Mouse (Mus musculus) Patski (cell line): Measurements from ENCODE around the gene Calr. TPM values are rescaled to one million over a fixed set of nuclear protein-coding genes. Genes with fewer than 3 reads are reported as not detected.

Experiments
- ATAC-seq: fragments of 100-300 bp; one replicate; pipeline ENCODE4 v1.8.0; 2021
- CTCF ChIA-PET: fragments of 350-600 bp; sonication (Branson Sonifier 250); formaldehyde crosslinking; loops from one replicate; lab custom pipeline; 2022; ENCODE audit warnings: inconsistent platforms; lab: Charles Lee
- POLR2A ChIA-PET: fragments of 350-600 bp; sonication (Branson Sonifier 250); formaldehyde crosslinking; loops from one replicate; lab custom pipeline; 2022; ENCODE audit warnings: antibody characterized with exemption, inconsistent platforms; lab: Charles Lee
- DNase-seq: peaks from one replicate; pipeline ENCODE4 v3.0.0-alpha.2; 2011; ENCODE audit warnings: low read depth, low spot score
- H3K27me3 ChIP-seq: fragments of 371-371 bp; one replicate; pipeline ENCODE4 v1.5.1; 2021
- CTCF ChIP-seq: fragments of 100-300 bp; IDR thresholded peaks from one replicate; pipeline ENCODE4 v1.5.1; 2021
- in situ Hi-C: fragments of 300-500 bp; cut with MboI; formaldehyde crosslinking; loops from 3 replicates; pipeline ENCODE4 v1.11.1; 2018; ENCODE audit warnings: low pct_unique_long_range_greater_than_20kb, mixed read lengths
- polyA plus RNA-seq: library from polyadenylated mRNA; unstranded; gene quantifications from one replicate; pipeline ENCODE4 v1.2.3, GENCODE M21; 2021

The Calr gene
- polyA plus RNA-seq, 1 experiment from 2014 or later: 1,232 TPM

DNA sequence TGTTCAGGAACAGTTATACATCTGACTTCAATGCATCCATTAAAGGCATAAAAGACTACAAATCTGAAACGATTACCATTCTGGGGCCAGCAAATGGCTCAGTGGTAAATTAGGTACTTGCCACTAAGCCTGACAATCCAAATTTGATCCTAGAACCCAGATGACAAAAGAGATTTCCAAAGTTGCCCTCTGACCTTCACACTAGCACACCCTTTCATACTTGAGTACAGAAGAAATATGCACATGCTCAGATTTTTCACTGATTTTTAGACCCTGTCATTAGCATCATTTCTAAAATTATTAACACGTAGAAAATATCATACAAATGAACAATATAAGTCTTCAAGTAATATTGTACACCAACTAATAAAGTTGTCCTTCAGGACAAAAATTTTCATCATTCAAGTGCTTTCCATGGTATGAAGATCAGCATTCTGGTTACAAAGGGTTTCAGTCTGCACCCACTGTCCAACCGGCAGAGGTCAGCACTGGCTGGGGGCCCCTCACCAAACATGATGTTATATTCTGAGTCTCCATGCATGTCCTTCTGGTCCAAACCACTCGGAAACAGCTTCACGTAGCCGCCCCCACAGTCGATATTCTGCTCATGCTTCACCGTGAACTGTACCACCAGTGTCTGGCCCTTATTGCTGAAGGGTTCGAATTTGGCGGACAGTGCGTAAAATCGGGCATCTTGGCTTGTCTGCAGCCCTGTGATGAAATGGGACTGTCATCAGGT, 1.2 kb downstream of the Calr start:
- ATAC-seq: no peak
- POLR2A ChIA-PET: interaction anchor here (0.6 to 3.1 kb wide), 9 partner anchors 8 to 829 kb away, joined by 3 to 14 read pairs (median 4); partner anchors contain the start of genes Farsa and Klf1

GRCm38 (mm10) chr8:84844397-84845070, 2.2 kb downstream of the Calr start:
- in situ Hi-C loops: no loop called here
- DNase-seq (no peak), ATAC-seq (no peak)
- CTCF ChIA-PET: no interaction called here
- no peak for TF ChIP-seq CTCF
- POLR2A ChIA-PET: interaction anchor here (1.1 to 3.1 kb wide), 2 partner anchors 10 to 58 kb away, joined by 3 to 14 read pairs; partner anchors contain the start of gene Klf1
- no peaks in the 10 kb centered on the region for H3K27me3 ChIP-seq

More for the DNA sequence above, 1.2 kb downstream of the Calr start:
- no peak for DNase-seq
- CTCF ChIA-PET: interaction anchor here (1.4 kb wide), 1 partner anchor 48 kb away, joined by 3 read pairs; no protein-coding TSS in a partner anchor
- no peaks in the 10 kb centered on the region for H3K27me3 ChIP-seq
- in situ Hi-C loops: no loop called here
- no peak for TF ChIP-seq CTCF

GRCm38 (mm10) chr8:84841514-84841913, 5.2 kb downstream of the Calr start:
- in situ Hi-C loops: no loop called here
- DNase-seq: no peak
- POLR2A ChIA-PET: interaction anchor here (0.6 to 1.2 kb wide), 3 partner anchors 12 to 28 kb away, joined by 3 to 4 read pairs (median 3); no protein-coding TSS in a partner anchor
- no peaks in the 10 kb centered on the region for H3K27me3 ChIP-seq
- CTCF ChIA-PET: interaction anchor here (1.5 to 2.3 kb wide), 3 partner anchors 15 to 26 kb away, joined by 3 to 6 read pairs (median 3); partner anchors contain the start of gene Farsa
- ATAC-seq: no peak
- no peak for TF ChIP-seq CTCF

- CTCF ChIA-PET: interaction anchor here (1.5 to 2.3 kb wide), 3 partner anchors 14 to 25 kb away, joined by 3 to 6 read pairs (median 3); partner anchors contain the start of gene Farsa
- DNase-seq: peak; percentile 71
- no peaks in the 10 kb centered on the region for H3K27me3 ChIP-seq
- TF ChIP-seq CTCF: no peak
- in situ Hi-C loops: no loop called here
- ATAC-seq: peak; percentile 70
- POLR2A ChIA-PET: interaction anchor here (1.2 kb wide), 1 partner anchor 13 kb away, joined by 3 read pairs; no protein-coding TSS in a partner anchor
Measured at GRCm38 (mm10) chr8:84840248-84840999, 6.3 kb downstream of the Calr start, which contains the start of gene Rad23a. TSS of gene Rad23a (minus strand) at chr8:84840665.

DNA sequence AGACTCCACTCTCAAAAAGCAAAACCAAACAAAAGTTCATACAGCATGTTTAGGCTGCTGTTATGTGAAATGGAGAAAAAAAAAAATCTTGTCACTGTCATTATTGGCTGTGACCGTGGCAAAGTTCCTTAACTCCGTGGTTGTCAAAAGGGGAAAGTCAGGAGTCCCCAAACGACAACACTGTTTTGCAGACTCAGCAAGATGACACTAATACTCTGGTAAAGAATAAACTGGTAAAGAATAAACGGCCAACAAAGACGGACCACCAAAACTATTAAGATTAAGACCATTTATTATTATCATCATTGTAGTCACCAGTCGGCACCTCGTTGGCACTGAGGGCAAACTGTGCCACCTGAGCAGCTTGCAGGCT, 6.9 kb downstream of the Calr start:
- in situ Hi-C loops: no loop called here
- no peaks in the 10 kb centered on the region for H3K27me3 ChIP-seq
- DNase-seq (no peak), ATAC-seq (no peak)
- POLR2A ChIA-PET: interaction anchor here (1.2 kb wide), 1 partner anchor 12 kb away, joined by 3 read pairs; no protein-coding TSS in a partner anchor
- CTCF ChIA-PET: no interaction called here
- TF ChIP-seq CTCF: no peak

- POLR2A ChIA-PET: interaction anchor here (1.8 kb wide), 1 partner anchor 13 kb away, joined by 6 read pairs; no protein-coding TSS in a partner anchor
- in situ Hi-C loops: no loop called here
- ATAC-seq: no peak
- CTCF ChIA-PET: interaction anchor here (1.5 kb wide), 1 partner anchor 18 kb away, joined by 3 read pairs; no protein-coding TSS in a partner anchor
- no peak for DNase-seq
- no peaks in the 10 kb centered on the region for H3K27me3 ChIP-seq
- no peak for TF ChIP-seq CTCF
Measured at GRCm38 (mm10) chr8:84839411-84839810, 7.3 kb downstream of the Calr start.

DNA sequence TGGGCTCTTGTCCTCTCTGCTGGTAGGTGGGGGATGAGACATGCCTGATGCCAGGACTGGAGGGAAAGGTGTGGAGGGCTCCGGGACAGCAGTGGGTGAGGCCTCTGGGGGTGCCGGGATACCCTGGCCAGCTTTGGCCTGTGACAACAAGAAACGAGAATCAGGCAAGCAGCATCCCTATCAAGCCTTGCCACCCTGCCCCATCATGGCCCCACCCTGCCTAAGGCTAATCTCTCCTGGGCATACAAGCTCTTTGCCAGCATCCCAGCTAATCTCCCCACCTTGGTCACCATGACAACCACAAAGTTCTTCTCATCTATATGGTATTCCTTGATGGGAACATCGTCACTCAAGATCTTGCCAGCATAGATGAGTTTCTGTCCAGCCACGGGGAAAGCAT, 8.2 kb downstream of the Calr start:
- ChIA-PET CTCF (interaction anchor here (1.5 kb wide), 1 partner anchor 19 kb away, joined by 3 read pairs; no protein-coding TSS in a partner anchor), POLR2A (interaction anchor here (0.6 to 1.8 kb wide), 3 partner anchors 9 to 65 kb away, joined by 3 to 6 read pairs (median 3); partner anchors contain the start of gene Calr)
- DNase-seq (no peak), ATAC-seq (no peak)
- H3K27me3 ChIP-seq: no peaks in the 10 kb centered on the region
- no peak for TF ChIP-seq CTCF
- in situ Hi-C loops: no loop called here

DNA sequence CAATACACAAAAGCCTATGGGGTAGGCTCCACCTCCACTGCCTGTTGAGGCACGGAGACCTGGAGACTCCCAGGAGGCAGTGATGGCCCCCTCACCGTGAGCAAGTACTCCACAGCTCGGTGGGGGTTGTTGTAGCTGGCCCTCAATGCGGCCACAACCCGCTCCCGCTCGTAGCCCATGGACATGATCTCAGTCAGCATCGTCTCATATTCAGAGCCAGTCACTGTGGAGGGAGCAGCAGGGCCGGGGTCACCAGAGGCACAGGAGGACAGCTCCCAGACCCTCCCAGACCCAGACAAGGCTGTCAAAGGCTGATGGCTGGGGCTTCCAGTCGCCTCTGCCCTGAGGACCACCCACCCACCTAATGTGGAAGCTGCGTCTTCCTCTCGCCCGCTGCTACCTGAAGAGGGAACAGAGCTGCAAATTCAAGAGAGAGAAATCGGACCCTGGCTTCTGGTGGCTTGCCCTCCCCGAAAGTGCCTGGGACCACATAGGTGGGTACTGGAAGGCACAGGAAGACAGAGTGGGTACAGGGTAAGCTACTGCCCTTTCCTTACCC, 8.7 kb downstream of the Calr start:
- ATAC-seq (no peak), DNase-seq (no peak)
- in situ Hi-C loops: no loop called here
- POLR2A ChIA-PET: interaction anchor here (1.1 to 1.8 kb wide), 3 partner anchors 8 to 11 kb away, joined by 3 to 7 read pairs (median 6); partner anchors contain the start of gene Calr
- TF ChIP-seq CTCF: no peak
- CTCF ChIA-PET: interaction anchor here (1.5 kb wide), 1 partner anchor 20 kb away, joined by 3 read pairs; no protein-coding TSS in a partner anchor
- no peaks in the 10 kb centered on the region for H3K27me3 ChIP-seq

DNA sequence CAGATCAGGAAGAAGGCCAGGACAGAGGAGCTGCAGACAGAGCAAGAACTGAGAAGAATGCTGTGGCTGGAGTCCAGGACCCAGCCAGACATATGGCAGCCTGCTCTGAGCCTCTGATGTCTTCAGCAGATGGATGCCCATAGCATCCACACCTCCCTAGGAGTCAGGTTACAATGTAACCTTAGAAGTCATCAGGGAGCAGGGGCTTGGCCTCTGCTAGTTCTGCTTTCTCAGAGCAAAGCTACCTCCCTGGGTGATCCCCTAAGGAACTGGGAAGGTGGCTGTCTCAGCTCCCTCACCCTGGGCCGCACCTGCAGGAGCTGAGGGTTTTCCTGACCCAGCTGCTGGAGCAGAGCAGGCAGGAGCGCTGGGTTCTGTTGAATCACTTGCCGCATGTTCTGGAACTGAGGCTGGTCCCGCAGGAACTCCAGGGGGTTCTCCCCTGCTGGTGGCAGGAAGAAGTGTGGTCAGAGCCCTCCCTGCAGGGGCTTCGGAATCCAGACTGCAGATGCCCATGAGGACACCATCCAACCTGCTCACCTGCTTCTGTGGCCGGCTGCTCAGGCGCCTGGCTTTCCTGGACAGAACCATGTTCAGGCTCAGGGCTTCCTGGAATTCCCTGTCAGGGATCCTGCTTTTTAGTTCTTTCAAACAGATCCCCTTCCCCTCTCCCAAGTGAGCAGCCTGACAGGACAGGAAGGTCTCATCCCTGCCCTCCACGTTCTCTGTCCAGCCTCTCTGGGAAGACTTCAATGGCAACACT, 9.4 kb downstream of the Calr start:
- in situ Hi-C loops: no loop called here
- no peak for TF ChIP-seq CTCF
- no peak for ATAC-seq
- POLR2A ChIA-PET: interaction anchor here (1.1 kb wide), 2 partner anchors 9 to 10 kb away, joined by 3 to 7 read pairs; partner anchors contain the start of gene Calr
- no peak for DNase-seq
- no peaks in the 10 kb centered on the region for H3K27me3 ChIP-seq
- CTCF ChIA-PET: no interaction called here
